Mouse (Mus musculus) thymus, adult 2 months (tissue): ENCODE data around the gene Lhx1. TPM values are rescaled to one million over a fixed set of nuclear protein-coding genes. Genes with fewer than 3 reads are reported as not detected.

Experiments used
- DNase-seq: peaks from one replicate; pipeline ENCODE4 v3.0.0; 2021
- H3K27ac ChIP-seq: fragments of 200-500 bp; 2 replicates; pipeline ENCODE4 v1.5.1; 2012; ENCODE audit warnings: low read length, control low read depth; ENCODE audit not compliant: control insufficient read depth, insufficient read depth
- H3K27me3 ChIP-seq: fragments of 200-500 bp; 2 replicates; pipeline ENCODE4 v1.6.1; 2012; ENCODE audit warnings: mild to moderate bottlenecking, low read length, moderate library complexity, mixed read lengths; ENCODE audit not compliant: control insufficient read depth, insufficient read depth
- H3K36me3 ChIP-seq: fragments of 200-500 bp; 2 replicates; pipeline ENCODE4 v1.6.1; 2012; ENCODE audit warnings: mild to moderate bottlenecking, low read length, moderate library complexity; ENCODE audit not compliant: control insufficient read depth, insufficient read depth
- H3K4me1 ChIP-seq: fragments of 200-500 bp; replicated peaks from 2 replicates; pipeline ENCODE4 v1.6.1; 2012; ENCODE audit warnings: low read length; ENCODE audit not compliant: control insufficient read depth, insufficient read depth
- H3K4me3 ChIP-seq: fragments of 200-500 bp; 2 replicates; pipeline ENCODE4 v1.5.1; 2012; ENCODE audit warnings: mild to moderate bottlenecking, low read length, control low read depth, moderate library complexity; ENCODE audit not compliant: control insufficient read depth, insufficient read depth
- CTCF ChIP-seq: fragments of 200-500 bp; IDR thresholded peaks from 2 replicates; pipeline ENCODE4 v1.5.1; 2012; ENCODE audit warnings: mild to moderate bottlenecking, control low read depth, low read length, moderate library complexity, borderline replicate concordance; ENCODE audit not compliant: control insufficient read depth, poor library complexity, insufficient read depth; ENCODE audit errors: extremely low read depth
- POLR2A ChIP-seq: fragments of 200-500 bp; IDR thresholded peaks from 2 replicates; pipeline ENCODE4 v1.6.1; 2012; ENCODE audit warnings: mild to moderate bottlenecking, low read length, control low read depth, moderate library complexity; ENCODE audit not compliant: control insufficient read depth, poor library complexity, insufficient read depth; ENCODE audit errors: extremely low read depth
- WGBS: fragments of 180-500 bp; shearing (Covaris S2); methylation state at CpG from one replicate; pipeline ENCODE4 v1.1.7; 2018; 5-methylcytosine and 5-hydroxymethylcytosine counted together
- polyA plus RNA-seq: library from polyadenylated mRNA; depleted of rRNA; stranded (reverse); fragments of >200 nt; gene quantifications from 2 replicates; pipeline ENCODE4 v1.2.3, GENCODE M21; 2012

Lhx1 gene
- polyA plus RNA-seq, 1 experiment: 0.13 TPM

DNA sequence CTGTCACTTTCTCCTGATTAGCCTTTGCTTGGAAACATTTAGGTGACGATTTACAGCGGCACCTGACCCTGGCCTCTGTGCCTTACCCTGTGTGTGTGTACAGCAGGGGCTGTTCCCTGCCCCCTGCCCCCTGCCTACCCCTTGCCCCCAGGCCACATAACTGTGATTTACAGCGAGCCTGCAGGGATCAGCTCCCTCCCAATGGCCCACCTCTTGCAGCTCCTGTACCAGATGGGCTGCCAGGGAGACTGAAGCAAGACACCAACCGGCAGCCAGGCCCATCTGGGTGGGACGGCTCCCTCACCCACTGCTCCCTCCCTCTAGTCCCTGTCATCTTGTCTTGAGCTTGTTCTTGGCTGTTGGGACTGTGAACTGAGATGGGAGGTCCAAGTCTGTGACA is 43.1 kb upstream of the Lhx1 start:
- DNase-seq: no peak
- no peaks in the 10 kb centered on the region for H3K27me3 ChIP-seq
- no peaks in the 10 kb centered on the region for H3K36me3 ChIP-seq
- H3K4me1 ChIP-seq: no peaks in the 10 kb centered on the region
- no peak overlapping the region for H3K27ac ChIP-seq
- 60% methylated on average over 5 of the region's 5 CpGs for WGBS
- no peak for TF ChIP-seq POLR2A
- no peak for TF ChIP-seq CTCF
- H3K4me3 ChIP-seq: no peak overlapping the region

DNA sequence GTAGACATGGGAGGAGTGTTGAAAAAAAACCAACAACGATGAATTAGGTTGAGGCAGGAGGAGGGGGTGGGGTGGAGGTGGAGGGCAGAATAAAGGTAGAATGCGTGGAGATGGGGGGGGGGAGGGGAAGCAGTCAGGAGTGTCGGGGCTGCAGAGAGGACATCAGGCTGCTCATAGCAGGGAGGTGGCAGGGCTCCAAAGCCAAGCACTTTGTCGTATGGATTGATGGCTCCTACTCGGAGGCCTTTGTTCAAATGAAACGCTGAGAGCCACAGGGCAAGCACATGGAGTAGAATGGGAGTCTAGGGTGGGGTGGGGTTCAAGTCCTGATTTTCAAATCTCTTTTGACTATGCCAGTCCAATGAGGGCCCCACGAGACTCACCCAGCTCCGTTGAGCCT is 41.4 kb upstream of the Lhx1 start:
- TF ChIP-seq CTCF (no peak), POLR2A (no peak)
- no peak for DNase-seq
- H3K36me3 ChIP-seq: no peaks in the 10 kb centered on the region
- 62% methylated on average over 8 of the region's 8 CpGs for WGBS
- H3K27me3 ChIP-seq: no peaks in the 10 kb centered on the region
- no peaks in the 10 kb centered on the region for H3K4me1 ChIP-seq
- no peak overlapping the region for H3K4me3 ChIP-seq
- no peak overlapping the region for H3K27ac ChIP-seq

DNA sequence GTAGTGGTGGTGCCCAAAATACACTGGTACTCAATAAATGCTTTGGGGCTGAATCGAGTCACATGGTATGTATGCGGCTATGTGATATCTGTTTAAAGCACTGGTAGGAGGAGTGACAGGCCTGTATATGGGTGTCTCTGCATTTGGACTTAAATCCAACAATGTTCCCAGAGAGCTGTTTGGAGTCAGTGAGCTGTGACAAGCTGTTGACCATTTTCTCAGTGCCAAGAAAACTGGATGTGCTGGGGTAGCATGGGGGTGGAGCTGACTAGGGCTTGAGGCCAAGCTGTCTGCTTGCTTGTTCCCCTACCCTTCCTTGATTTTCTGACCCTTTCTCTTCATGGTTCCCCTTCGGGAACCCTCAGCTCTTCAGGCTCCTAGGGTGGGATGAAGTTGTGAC is 39.9 kb upstream of the Lhx1 start:
- no peaks in the 10 kb centered on the region for H3K27me3 ChIP-seq
- H3K36me3 ChIP-seq: no peaks in the 10 kb centered on the region
- no peak overlapping the region for H3K27ac ChIP-seq

DNA sequence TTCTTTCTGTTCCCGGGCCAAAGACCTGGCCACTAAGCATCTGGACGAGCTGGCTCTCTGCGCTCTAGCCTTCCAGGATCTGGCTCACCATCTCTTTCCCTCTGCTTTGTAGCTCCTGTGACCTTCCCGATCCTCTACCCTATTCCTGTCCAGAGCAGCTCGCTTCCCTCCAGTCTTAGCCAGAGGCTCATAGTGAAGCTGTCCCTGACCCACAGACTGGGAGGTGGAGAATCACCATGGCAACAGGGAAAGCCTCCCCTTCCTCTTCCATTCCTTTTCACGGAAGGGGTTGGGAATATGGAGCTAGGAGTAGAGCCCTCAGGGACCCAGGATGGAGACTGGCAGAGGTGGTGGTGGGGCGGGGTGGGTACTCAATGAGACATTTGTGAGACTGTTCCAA is 38.0 kb upstream of the Lhx1 start:
- no peak for DNase-seq
- Histone ChIP-seq H3K27me3 (no peaks in the 10 kb centered on the region), H3K4me1 (no peaks in the 10 kb centered on the region), H3K27ac (no peak overlapping the region), H3K36me3 (no peaks in the 10 kb centered on the region), H3K4me3 (no peak overlapping the region)
- WGBS: 65% methylated on average over 7 of the region's 7 CpGs
- TF ChIP-seq POLR2A (no peak), CTCF (no peak)

More for the DNA sequence above, 39.9 kb upstream of the Lhx1 start:
- no peak for DNase-seq
- WGBS: 89% methylated on average over 3 of the region's 3 CpGs
- Histone ChIP-seq H3K4me1 (no peaks in the 10 kb centered on the region), H3K4me3 (no peak overlapping the region)
- no peak for TF ChIP-seq CTCF
- TF ChIP-seq POLR2A: no peak

DNA sequence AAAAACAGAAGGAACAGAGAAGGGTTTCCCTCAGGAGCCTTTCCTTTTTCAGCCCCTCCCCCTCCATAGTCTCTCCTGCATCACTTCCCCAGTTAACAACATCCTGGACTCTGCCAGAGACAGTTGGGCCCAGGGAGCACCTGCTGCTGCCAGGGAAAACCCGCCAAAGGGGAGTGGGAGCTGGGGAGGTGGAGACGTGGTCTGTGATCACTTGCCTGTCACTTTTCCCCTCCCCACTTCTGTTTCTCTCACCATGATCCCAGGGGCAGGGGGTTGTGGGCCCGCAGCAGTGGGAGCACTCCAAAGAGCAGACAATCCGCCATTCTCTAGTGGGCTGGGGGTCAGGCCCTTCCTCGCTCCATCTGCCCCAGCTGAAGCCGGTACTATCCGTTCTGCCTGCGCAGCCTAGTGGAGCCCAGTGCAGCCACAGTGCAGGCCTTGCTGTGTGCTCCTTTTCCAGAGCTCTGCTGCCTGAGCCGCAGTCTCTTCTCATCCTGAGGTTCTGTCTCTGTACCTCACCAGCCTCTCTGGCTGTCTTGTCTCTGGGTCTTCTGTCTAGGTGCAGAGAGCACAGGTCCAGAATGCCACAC is 37.5 kb upstream of the Lhx1 start:
- no peak overlapping the region for H3K27ac ChIP-seq
- no peaks in the 10 kb centered on the region for H3K27me3 ChIP-seq
- WGBS: 47% methylated on average over 9 of the region's 9 CpGs
- no peaks in the 10 kb centered on the region for H3K36me3 ChIP-seq
- no peak overlapping the region for H3K4me3 ChIP-seq
- H3K4me1 ChIP-seq: no peaks in the 10 kb centered on the region
- 0 out of 2 replicates have a peak, but pooled peaks have one; percentile 7 for TF ChIP-seq CTCF
- TF ChIP-seq POLR2A: no peak
- DNase-seq: no peak

DNA sequence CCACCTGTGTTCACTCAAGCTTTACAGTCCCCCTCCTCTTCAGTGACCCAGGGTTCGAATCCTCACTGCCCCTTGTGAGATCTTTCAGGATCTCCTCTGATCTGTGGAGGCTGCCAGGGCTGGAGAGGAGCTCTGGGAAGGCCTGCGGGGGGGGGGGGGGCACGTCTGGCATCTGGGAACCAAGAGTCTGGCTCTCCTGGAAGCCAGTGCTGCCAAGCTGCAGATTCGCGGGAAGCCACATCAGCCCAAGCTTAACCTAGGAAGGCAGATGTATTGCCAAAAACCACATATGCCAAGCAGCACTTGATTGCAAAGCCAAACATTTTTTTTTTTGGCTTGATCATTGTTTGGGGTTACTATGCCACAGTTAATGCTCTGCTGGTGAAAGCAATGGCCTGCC is 36.2 kb upstream of the Lhx1 start:
- no peaks in the 10 kb centered on the region for H3K36me3 ChIP-seq
- H3K27me3 ChIP-seq: no peaks in the 10 kb centered on the region
- no peak overlapping the region for H3K27ac ChIP-seq
- no peak for TF ChIP-seq CTCF
- TF ChIP-seq POLR2A: no peak
- no peak for DNase-seq
- H3K4me3 ChIP-seq: no peak overlapping the region
- H3K4me1 ChIP-seq: no peaks in the 10 kb centered on the region
- WGBS: 79% methylated on average over 5 of the region's 5 CpGs

DNA sequence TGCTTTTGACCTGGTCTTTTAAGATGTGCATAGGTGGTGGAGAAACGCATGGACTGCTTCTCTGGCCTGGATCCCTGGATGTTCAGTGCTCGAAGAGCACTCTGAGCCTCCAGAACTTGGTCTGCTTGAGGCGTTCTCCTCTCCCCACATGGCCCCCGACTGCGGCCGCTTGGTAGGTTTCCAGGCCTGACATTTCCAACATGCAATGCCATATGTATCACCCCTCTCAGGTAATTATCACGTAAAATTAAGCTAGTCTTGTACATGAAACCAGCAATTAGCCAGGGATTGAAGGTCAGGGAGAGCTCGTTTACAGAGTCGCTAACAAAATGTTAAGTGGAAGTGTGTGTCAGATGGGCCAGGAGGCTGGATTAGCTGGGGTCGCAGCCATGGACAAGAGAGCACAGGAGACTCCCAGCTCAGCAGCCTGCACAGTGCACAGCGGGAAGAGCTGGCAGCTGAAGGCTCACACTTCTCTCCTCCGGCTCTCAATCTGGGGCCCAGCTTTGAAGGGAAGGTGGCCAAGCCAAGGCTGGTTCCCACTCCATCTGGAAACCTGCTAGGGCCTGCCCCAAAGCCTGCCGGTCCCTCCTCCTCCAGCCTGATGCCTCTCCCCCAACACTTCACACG is 28.6 kb upstream of the Lhx1 start:
- no peak overlapping the region for H3K4me3 ChIP-seq
- 92% methylated on average over 14 of the region's 14 CpGs for WGBS
- H3K27ac ChIP-seq: no peak overlapping the region
- no peaks in the 10 kb centered on the region for H3K4me1 ChIP-seq
- no peak for DNase-seq
- no peaks in the 10 kb centered on the region for H3K27me3 ChIP-seq
- no peak for TF ChIP-seq CTCF
- no peak for TF ChIP-seq POLR2A
- no peaks in the 10 kb centered on the region for H3K36me3 ChIP-seq
